Mouse (Mus musculus) right cerebral cortex, adult 18-20 months (tissue): ENCODE data around the gene Cgref1.
A peak's percentile ranks its signal among the peaks of the same experiment; 100 is the strongest.

Experiments
- DNase-seq: peaks from one replicate; pipeline ENCODE4 v3.0.0; 2022; ENCODE audit warnings: mixed read lengths

The Cgref1 gene

GRCm38 (mm10) chr5:30915974-30916433 lies 29.4 kb downstream of the Cgref1 start:
- peak; percentile 94 for DNase-seq

- DNase-seq, result no peak
These were observed 29.9 kb downstream of the Cgref1 start for GRCm38 (mm10) chr5:30915456-30915855.

- no peak for DNase-seq
These were observed 30.5 kb downstream of the Cgref1 start for GRCm38 (mm10) chr5:30914849-30915248.

- no peak for DNase-seq
These were observed 31.2 kb downstream of the Cgref1 start for GRCm38 (mm10) chr5:30914101-30914635.

GRCm38 (mm10) chr5:30913060-30913841 lies 32.1 kb downstream of the Cgref1 start, which contains the start of gene Emilin1:
Emilin1 (plus strand) TSS chr5:30913402.
- no peak for DNase-seq

GRCm38 (mm10) chr5:30912156-30912555 lies 33.2 kb downstream of the Cgref1 start:
- DNase-seq, result no peak

- no peak for DNase-seq
These were observed 34.9 kb downstream of the Cgref1 start for GRCm38 (mm10) chr5:30910481-30910880.

GRCm38 (mm10) chr5:30909863-30910262 lies 35.5 kb downstream of the Cgref1 start:
- no peak for DNase-seq

- DNase-seq, result no peak
These were observed 36.1 kb downstream of the Cgref1 start for GRCm38 (mm10) chr5:30909300-30909659.

- no peak for DNase-seq
These were observed 36.7 kb downstream of the Cgref1 start for GRCm38 (mm10) chr5:30908426-30909299.

GRCm38 (mm10) chr5:30907413-30908059 lies 37.9 kb downstream of the Cgref1 start, which contains the start of gene Ost4:
Ost4 (minus strand) TSS chr5:30907788.
- peak; percentile 98 for DNase-seq

- DNase-seq, result no peak
These were observed 43.5 kb downstream of the Cgref1 start for GRCm38 (mm10) chr5:30901860-30902259.

- no peak for DNase-seq
These were observed 55.0 kb downstream of the Cgref1 start for GRCm38 (mm10) chr5:30890375-30890774.

- no peak for DNase-seq
These were observed 56.2 kb downstream of the Cgref1 start for GRCm38 (mm10) chr5:30889088-30889754.

GRCm38 (mm10) chr5:30888337-30889087 lies 56.9 kb downstream of the Cgref1 start, which contains the start of gene Agbl5:
Agbl5 (plus strand) TSS chr5:30888694.
- DNase-seq, result peak; percentile 94

GRCm38 (mm10) chr5:30887858-30888336 lies 57.5 kb downstream of the Cgref1 start:
- DNase-seq, result peak; percentile 92

- peak; percentile 46 for DNase-seq
These were observed 58.0 kb downstream of the Cgref1 start for GRCm38 (mm10) chr5:30887331-30887761.

- no peak for DNase-seq
These were observed 58.7 kb downstream of the Cgref1 start for GRCm38 (mm10) chr5:30886731-30887130.

- no peak for DNase-seq
These were observed 59.2 kb downstream of the Cgref1 start for GRCm38 (mm10) chr5:30886209-30886608.
